Mouse (Mus musculus): ENCODE results near the gene Dld.

Gene Dld

GRCm38 (mm10) chr12:31293361-31294142 lies 57.7 kb downstream of the Dld start:
- no peak for DNase-seq

GRCm38 (mm10) chr12:31290951-31291350 lies 60.3 kb downstream of the Dld start:
- no peak for DNase-seq

- DNase-seq: no peak
Observed at GRCm38 (mm10) chr12:31289046-31289445, 62.2 kb downstream of the Dld start.

- DNase-seq: no peak
Observed at GRCm38 (mm10) chr12:31283617-31284136, 67.6 kb downstream of the Dld start.

- no peak for DNase-seq
Observed at GRCm38 (mm10) chr12:31283131-31283530, 68.1 kb downstream of the Dld start.

GRCm38 (mm10) chr12:31282241-31282640 lies 69.0 kb downstream of the Dld start:
- DNase-seq: no peak

Data from cerebellum, adult 11 months (tissue).